Mouse (Mus musculus): ENCODE measurements around the gene Stam2.

GRCm38 (mm10) chr2:52758627-52759026 lies 16.5 kb upstream of the Stam2 start:
- TF ChIP-seq CTCF (conservative IDR thresholded peaks at IDR 0.05 in 1 of 2, IDR thresholded peaks at IDR 0.05 in 1 of 2; ENCODE audit: low read depth in 2 of 2, low read length in 2 of 2), result peak; percentile 46 to 71; a peak in 2 of 4 replicates
- no peak for TF ChIP-seq CHD2 (IDR thresholded peaks at IDR 0.05; ENCODE audit: low read length)
- TF ChIP-seq POLR2A (IDR thresholded peaks at IDR 0.05; ENCODE audit: low read depth, low read length), result no peak
- TF ChIP-seq MYC (IDR thresholded peaks at IDR 0.05; ENCODE audit: low read depth, low read length), result no peak
- TF ChIP-seq TBP (conservative IDR thresholded peaks at IDR 0.05; ENCODE audit: low read depth, low read length), result no peak
- no peak for TF ChIP-seq EP300 (IDR thresholded peaks at IDR 0.05; ENCODE audit: low read length)
- no peak for TF ChIP-seq PAX5 (IDR thresholded peaks at IDR 0.05; ENCODE audit: low read length)
- TF ChIP-seq JUND (conservative IDR thresholded peaks at IDR 0.05; ENCODE audit: low read depth, low read length), result peak; percentile 70
